Mouse (Mus musculus) CH12.LX (cell line): ENCODE data around the gene Zbtb9. TPM values are rescaled to one million over a fixed set of nuclear protein-coding genes. Genes with fewer than 3 reads are reported as not detected.

ENCODE experiments used
- DNase-seq: peaks from one replicate; pipeline ENCODE4 v3.0.0-alpha.2; 2013; ENCODE audit errors: extremely low read depth
- H3K27ac ChIP-seq: 2 replicates; pipeline ENCODE4 v1.5.1; 2012; ENCODE audit warnings: low read depth, mild to moderate bottlenecking, control low read depth, moderate library complexity; ENCODE audit not compliant: insufficient read depth
- H3K27me3 ChIP-seq: replicated peaks from 2 replicates; pipeline ENCODE3; 2012; ENCODE audit warnings: inconsistent platforms
- H3K36me3 ChIP-seq, 2 experiments: replicated peaks in 1 of 2; 2 replicates each; pipeline versions ENCODE3 to v1.6.1; 2012; ENCODE audit warnings: inconsistent platforms in 1 of 2, low read length in 1 of 2, mild to moderate bottlenecking in 1 of 2, mixed read lengths in 1 of 2, moderate library complexity in 1 of 2; ENCODE audit not compliant: control insufficient read depth in 1 of 2, insufficient read depth in 1 of 2
- H3K4me1 ChIP-seq, 2 experiments: 2 replicates each; pipeline ENCODE4 v1.6.1; 2012; ENCODE audit warnings: inconsistent platforms in 1 of 2, moderate library complexity in 1 of 2; ENCODE audit not compliant: insufficient read depth in 2 of 2, control insufficient read depth in 1 of 2
- H3K4me2 ChIP-seq: 2 replicates; pipeline ENCODE4 v1.6.1; 2012; ENCODE audit warnings: low read depth, mild to moderate bottlenecking, control low read depth; ENCODE audit not compliant: poor library complexity, insufficient read depth, severe bottlenecking
- H3K4me3 ChIP-seq, 3 experiments: fragments of 150-350 bp in 1 of 3; sonication (generic) in 1 of 3; replicated peaks in 1 of 3; 2 replicates each; pipeline versions ENCODE3 to v1.5.1; 2011 to 2012; ENCODE audit warnings: low read depth in 2 of 3, low read length in 2 of 3, mild to moderate bottlenecking in 2 of 3, moderate library complexity in 2 of 3, control low read depth in 1 of 3, improper control_type of control experiment in 1 of 3, inconsistent platforms in 1 of 3, mixed read lengths in 1 of 3; ENCODE audit not compliant: poor library complexity in 1 of 3
- H3K79me2 ChIP-seq: replicated peaks from 2 replicates; pipeline ENCODE4 v1.6.1; 2012; ENCODE audit warnings: mild to moderate bottlenecking, moderate library complexity; ENCODE audit not compliant: control insufficient read depth, poor library complexity, insufficient read depth, severe bottlenecking; ENCODE audit errors: extremely low read depth
- H3K9ac ChIP-seq: 2 replicates; pipeline ENCODE4 v1.6.1; 2012; ENCODE audit warnings: low read depth, mild to moderate bottlenecking, control low read depth, moderate library complexity; ENCODE audit not compliant: insufficient read depth
- H3K9me3 ChIP-seq: replicated peaks from 2 replicates; pipeline ENCODE3; 2012; ENCODE audit warnings: low read length, inconsistent platforms, mixed read lengths
- BHLHE40 ChIP-seq: IDR thresholded peaks from 2 replicates; pipeline ENCODE4 v1.6.1; 2011; ENCODE audit warnings: mild to moderate bottlenecking, low read depth, low read length, improper control_type of control experiment
- E2F4 ChIP-seq: IDR thresholded peaks from 2 replicates; pipeline ENCODE4 v1.6.1; 2011; ENCODE audit warnings: low read depth, low read length, improper control_type of control experiment; ENCODE audit not compliant: insufficient replicate concordance
- EP300 ChIP-seq: IDR thresholded peaks from 2 replicates; pipeline ENCODE4 v1.6.1; 2011; ENCODE audit warnings: low read length, improper control_type of control experiment
- GABPA ChIP-seq: IDR thresholded peaks from 2 replicates; pipeline ENCODE4 v1.6.1; 2012; ENCODE audit warnings: low read depth, low read length, improper control_type of control experiment, inconsistent platforms; ENCODE audit not compliant: insufficient replicate concordance
- JUND ChIP-seq: conservative IDR thresholded peaks from 2 replicates; pipeline ENCODE4 v1.6.1; 2011; ENCODE audit warnings: low read depth, low read length, improper control_type of control experiment
- KAT2A ChIP-seq: IDR thresholded peaks from 2 replicates; pipeline ENCODE4 v1.6.1; 2012; ENCODE audit warnings: low read length, improper control_type of control experiment, inconsistent platforms; ENCODE audit not compliant: insufficient replicate concordance
- MAZ ChIP-seq: IDR thresholded peaks from 2 replicates; pipeline ENCODE4 v1.6.1; 2012; ENCODE audit warnings: low read depth, mild to moderate bottlenecking, inconsistent platforms, low read length, improper control_type of control experiment, moderate library complexity
- MEF2A ChIP-seq: IDR thresholded peaks from 2 replicates; pipeline ENCODE4 v1.6.1; 2014; ENCODE audit warnings: low read depth, mild to moderate bottlenecking, inconsistent platforms, low read length, improper control_type of control experiment, borderline replicate concordance
- MXI1 ChIP-seq: IDR thresholded peaks from 2 replicates; pipeline ENCODE4 v1.6.1; 2011; ENCODE audit warnings: mild to moderate bottlenecking, low read depth, low read length, improper control_type of control experiment
- NELFE ChIP-seq: IDR thresholded peaks from 2 replicates; pipeline ENCODE4 v1.6.1; 2011; ENCODE audit warnings: low read depth, low read length, improper control_type of control experiment
- PAX5 ChIP-seq: IDR thresholded peaks from 2 replicates; pipeline ENCODE4 v1.6.1; 2012; ENCODE audit warnings: low read length, inconsistent platforms, mixed read lengths
- POLR2A ChIP-seq: IDR thresholded peaks from 2 replicates; pipeline ENCODE4 v1.6.1; 2011; ENCODE audit warnings: low read depth, mild to moderate bottlenecking, improper control_type of control experiment, low read length
- RCOR1 ChIP-seq: conservative IDR thresholded peaks from 2 replicates; pipeline ENCODE4 v1.6.1; 2012; ENCODE audit warnings: low read depth, mild to moderate bottlenecking, inconsistent platforms, low read length, improper control_type of control experiment
- SIN3A ChIP-seq: IDR thresholded peaks from 2 replicates; pipeline ENCODE4 v1.6.1; 2012; ENCODE audit warnings: low read length, improper control_type of control experiment, inconsistent platforms
- SMC3 ChIP-seq: IDR thresholded peaks from 2 replicates; pipeline ENCODE4 v1.6.1; 2011; ENCODE audit warnings: low read depth, low read length, improper control_type of control experiment
- TBP ChIP-seq: conservative IDR thresholded peaks from 2 replicates; pipeline ENCODE4 v1.6.1; 2011; ENCODE audit warnings: low read depth, low read length, improper control_type of control experiment
- TCF12 ChIP-seq: IDR thresholded peaks from 2 replicates; pipeline ENCODE4 v1.6.1; 2014; ENCODE audit warnings: low read depth, mild to moderate bottlenecking, inconsistent platforms, low read length, improper control_type of control experiment
- UBTF ChIP-seq: IDR thresholded peaks from 2 replicates; pipeline ENCODE4 v1.6.1; 2012; ENCODE audit warnings: low read depth, mild to moderate bottlenecking, inconsistent platforms, low read length, improper control_type of control experiment, moderate library complexity
- USF2 ChIP-seq: conservative IDR thresholded peaks from 2 replicates; pipeline ENCODE4 v1.6.1; 2011; ENCODE audit warnings: low read depth, low read length, improper control_type of control experiment
- ZC3H11A ChIP-seq: IDR thresholded peaks from 2 replicates; pipeline ENCODE4 v1.6.1; 2012; ENCODE audit warnings: low read depth, mild to moderate bottlenecking, inconsistent platforms, low read length, improper control_type of control experiment
- ZMIZ1 ChIP-seq: IDR thresholded peaks from 2 replicates; pipeline ENCODE4 v1.6.1; 2012; ENCODE audit warnings: low read depth, mild to moderate bottlenecking, inconsistent platforms, low read length, improper control_type of control experiment
- ZNF384 ChIP-seq: IDR thresholded peaks from 2 replicates; pipeline ENCODE4 v1.6.1; 2012; ENCODE audit warnings: low read depth, low read length, improper control_type of control experiment, inconsistent platforms
- dilution Hi-C: fragments of 300-500 bp; cut with MboI; formaldehyde crosslinking; loops from 2 replicates; pipeline ENCODE4 v1.14.3; 2020; ENCODE audit warnings: low sequenced_read_pairs; ENCODE audit not compliant: extremely low pct_unique_long_range_greater_than_20kb, extremely low pct_ligation_motif_present
- in situ Hi-C: fragments of 300-500 bp; cut with MboI; formaldehyde crosslinking; loops from 3 replicates; pipeline ENCODE4 v1.14.3; 2019; ENCODE audit warnings: low sequenced_read_pairs, low pct_ligation_motif_present, low pct_unique_long_range_greater_than_20kb, mixed read lengths
- polyA plus RNA-seq: library from polyadenylated mRNA; unstranded; fragments of >175 nt; gene quantifications from 2 replicates; pipeline ENCODE4 v1.2.1, GENCODE M21; 2012; ENCODE audit warnings: low read depth; ENCODE audit not compliant: insufficient read length
- total RNA-seq, 2 experiments: library from RNA; depleted of rRNA; stranded (reverse); fragments of 300-350 nt in 1 of 2; fragments of >200 nt in 1 of 2; gene quantifications; 2 replicates each; pipeline ENCODE4 v1.2.3; 2012 to 2014

Zbtb9 gene
- total and polyA plus RNA-seq, 3 experiments: 2.0 to 14.3 (median 8.1) TPM

GRCm38 (mm10) chr17:26953726-26954125 lies 19.2 kb upstream of the Zbtb9 start:
- in situ Hi-C loops: no loop called here
- no peak for DNase-seq
- H3K9ac ChIP-seq: no peak overlapping the region
- H3K4me3 ChIP-seq: no peak overlapping the region
- H3K79me2 ChIP-seq: no peaks in the 10 kb centered on the region
- peaks cover 3 to 5% of the 10 kb centered on the region in 2 experiments; a peak in 3 of 4 replicates for H3K4me1 ChIP-seq
- H3K36me3 ChIP-seq: peaks cover 0 to 8% of the 10 kb centered on the region in 2 experiments
- dilution Hi-C loops: no loop called here
- peaks cover 56% of the 10 kb centered on the region for H3K27me3 ChIP-seq
- no peak overlapping the region for H3K27ac ChIP-seq
- TF ChIP-seq BHLHE40: no peak
- no peaks in the 10 kb centered on the region for H3K9me3 ChIP-seq
- H3K4me2 ChIP-seq: no peak overlapping the region

DNA sequence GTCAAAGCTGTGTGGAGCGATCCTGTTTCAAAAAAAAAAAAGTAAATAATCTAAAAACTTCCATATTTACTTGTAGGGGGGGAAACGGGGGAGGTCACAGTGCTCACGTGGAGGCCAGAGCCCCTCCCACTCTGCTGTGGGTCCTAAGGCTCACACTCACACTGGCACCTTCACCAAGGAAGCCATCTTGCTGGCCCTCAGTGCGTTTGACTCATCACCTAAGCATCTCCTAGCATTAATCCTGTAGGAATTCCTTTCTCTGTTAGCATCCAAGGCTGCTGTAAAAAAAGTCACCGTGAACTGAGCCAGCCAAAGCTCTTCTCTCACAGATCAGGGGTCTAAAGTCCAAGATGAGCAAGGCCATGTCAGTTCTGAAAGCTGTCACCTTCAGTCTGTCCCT lies 16.7 kb upstream of the Zbtb9 start:
- no peaks in the 10 kb centered on the region for H3K9me3 ChIP-seq
- H3K9ac ChIP-seq: no peak overlapping the region
- dilution Hi-C loops (no loop called here), in situ Hi-C loops (no loop called here)
- peaks cover 37% of the 10 kb centered on the region for H3K27me3 ChIP-seq
- no peak overlapping the region for H3K27ac ChIP-seq
- no peaks in the 10 kb centered on the region for H3K79me2 ChIP-seq
- H3K4me2 ChIP-seq: no peak overlapping the region
- H3K4me3 ChIP-seq: no peak overlapping the region
- no peaks in the 10 kb centered on the region for H3K4me1 ChIP-seq
- no peak for DNase-seq
- TF ChIP-seq MXI1 (no peak), TCF12 (no peak), SIN3A (no peak), EP300 (no peak), BHLHE40 (no peak), USF2 (no peak)
- peaks cover 3 to 17% of the 10 kb centered on the region in 2 experiments for H3K36me3 ChIP-seq

GRCm38 (mm10) chr17:26956895-26957294 lies 16.1 kb upstream of the Zbtb9 start:
- H3K36me3 ChIP-seq: peaks cover 3 to 21% of the 10 kb centered on the region in 2 experiments
- TF ChIP-seq KAT2A: no peak
- no peak for TF ChIP-seq PAX5
- TF ChIP-seq JUND: no peak
- no peak for TF ChIP-seq BHLHE40
- no peak for TF ChIP-seq ZNF384
- TF ChIP-seq POLR2A: no peak
- TF ChIP-seq SMC3: no peak
- no peak for TF ChIP-seq MAZ
- no peak for TF ChIP-seq GABPA
- TF ChIP-seq UBTF: no peak
- TF ChIP-seq ZC3H11A: no peak
- no peak for TF ChIP-seq MXI1
- TF ChIP-seq ZMIZ1: no peak
- TF ChIP-seq E2F4: no peak
- TF ChIP-seq MEF2A: no peak
- no peak for TF ChIP-seq RCOR1
- TF ChIP-seq NELFE: no peak
- TF ChIP-seq TBP: no peak
- TF ChIP-seq, all 38 proteins: peak for 0
- Histone ChIP-seq H3K4me2 (no peak overlapping the region), H3K79me2 (no peaks in the 10 kb centered on the region), H3K9ac (no peak overlapping the region), H3K27ac (no peak overlapping the region), H3K9me3 (no peaks in the 10 kb centered on the region), H3K27me3 (peaks cover 33% of the 10 kb centered on the region), H3K4me1 (no peaks in the 10 kb centered on the region), H3K4me3 (no peak overlapping the region)
- DNase-seq: no peak
- in situ Hi-C loops (no loop called here), dilution Hi-C loops (no loop called here)
